Mouse (Mus musculus): Measurements from ENCODE around the gene Ccnh. TPM values are rescaled to one million over a fixed set of nuclear protein-coding genes. Genes with fewer than 3 reads are reported as not detected.

The Ccnh gene
- total RNA-seq (2023), result 17.2 TPM

DNA sequence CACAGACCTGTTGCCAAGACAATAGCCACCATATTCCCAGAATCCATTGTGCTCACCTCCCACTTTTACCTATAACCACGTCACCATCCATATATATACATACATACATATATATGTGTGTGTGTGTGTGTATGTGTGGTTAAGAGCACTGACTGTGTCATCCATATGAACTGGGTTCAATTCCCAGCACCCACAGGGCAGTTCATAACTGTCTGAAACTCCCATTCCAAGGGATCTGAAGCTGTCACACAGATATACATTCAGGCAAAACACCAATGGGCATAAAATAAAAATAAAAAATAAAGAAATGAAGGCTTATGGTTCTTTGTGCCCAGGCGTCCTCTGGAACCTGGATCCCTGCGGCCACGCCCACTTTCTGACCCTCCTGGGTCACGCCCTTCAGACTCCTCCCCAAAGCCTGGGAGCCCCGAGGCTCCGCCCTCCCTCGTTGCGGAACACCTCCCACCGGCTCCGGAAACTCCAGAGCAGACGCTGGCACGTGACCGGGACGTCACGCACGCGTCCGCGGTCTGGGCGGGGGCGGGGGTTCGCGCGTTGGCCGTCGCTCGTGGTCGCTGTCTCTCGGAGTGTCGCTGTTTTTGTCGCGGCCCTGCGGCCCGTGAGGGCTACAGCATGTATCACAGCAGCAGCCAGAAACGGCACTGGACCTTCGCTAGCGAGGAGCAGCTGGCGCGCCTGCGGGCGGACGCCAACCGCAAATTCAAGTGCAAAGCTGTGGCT, at the start of gene Ccnh:
Gene Ccnh (plus strand): TSS at position 506 of the 741 bp plus-strand sequence.

Other genes with a start within 250 kb of the Ccnh start
- gene Rasa1, start 99.7 kb downstream of the Ccnh start, total RNA-seq (2023), result 122 TPM